Mouse (Mus musculus): ENCODE measurements around the gene Susd6.

DNA sequence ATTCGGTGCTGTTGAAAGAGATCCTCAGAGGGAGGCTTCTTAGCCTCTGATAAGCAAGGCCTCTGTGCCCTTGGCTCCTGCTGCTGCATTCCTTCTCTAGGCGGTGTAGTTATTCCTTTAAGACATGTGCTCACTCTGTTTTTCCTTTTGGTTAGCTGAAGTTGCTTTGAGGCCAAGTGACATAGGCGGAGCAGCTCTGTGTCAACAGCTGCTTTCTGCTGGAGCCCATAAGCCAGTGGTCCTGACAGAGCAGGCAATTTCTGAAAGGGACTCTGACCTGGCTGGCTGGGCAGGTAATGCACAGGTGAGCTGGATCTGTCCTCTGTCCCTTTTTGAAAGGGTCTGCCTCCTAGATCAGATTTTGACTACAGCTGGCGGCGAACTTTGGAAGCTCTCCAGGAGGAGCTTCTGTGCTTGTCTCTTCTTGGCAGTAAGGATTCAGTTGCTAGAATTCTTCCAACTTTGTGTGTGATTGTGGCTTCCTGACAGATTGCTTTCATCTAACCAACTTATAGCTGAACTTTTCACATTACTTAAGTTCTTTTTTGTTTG, 37.2 kb downstream of the Susd6 start:
- TF ChIP-seq CTCF (IDR thresholded peaks at IDR 0.05; ENCODE audit: low read depth, low read length) (no peak), POLR2A (IDR thresholded peaks at IDR 0.05; ENCODE audit: insufficient read depth, low read length) (no peak)

All from ES-Bruce4 (cell line).